Mouse (Mus musculus) heart, adult 2 months (tissue): ENCODE data around the gene Rdh19.
"Not testable (repeated sequence)": the region's sequence is repeated elsewhere in the genome, so short reads cannot be mapped to it uniquely, and the experiment has no call there.

Source experiments
- CTCF ChIP-seq: fragments of 200-600 bp; IDR thresholded peaks from 2 replicates; pipeline ENCODE4 v1.8.1; 2022; ENCODE audit warnings: antibody characterized with exemption, mild to moderate bottlenecking, moderate library complexity
- POLR2A ChIP-seq: fragments of 200-500 bp; IDR thresholded peaks from 2 replicates; pipeline ENCODE4 v1.6.1; 2011; ENCODE audit warnings: mild to moderate bottlenecking, low read depth, low read length, control low read depth; ENCODE audit not compliant: insufficient read depth

GRCm38 (mm10) chr10:127834186-127834585 lies 15.5 kb upstream of the Rdh19 start:
- TF ChIP-seq POLR2A, CTCF: not testable (repeated sequence)
